Mouse (Mus musculus): ENCODE data around the gene Ush2a.

Gene Ush2a

DNA sequence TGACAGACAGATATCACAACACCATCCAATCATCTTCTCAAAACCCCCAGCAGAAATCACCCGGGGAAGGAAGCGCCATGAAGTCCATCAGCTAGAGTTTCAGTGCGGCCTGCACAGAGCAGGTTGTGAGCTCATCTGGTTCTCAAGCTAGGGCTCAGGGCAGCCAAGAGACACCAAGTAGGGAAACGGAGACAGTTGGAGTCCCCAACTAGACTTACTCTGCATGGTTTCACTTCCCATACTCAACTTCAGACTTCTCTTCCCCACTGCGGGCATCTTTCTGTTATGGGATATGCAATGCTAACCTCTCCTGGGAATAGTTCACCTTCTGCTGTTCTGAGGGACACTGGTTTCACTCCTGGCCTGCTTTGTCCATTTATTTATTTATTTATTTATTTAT, 277.8 kb downstream of the Ush2a start:
- in situ Hi-C loops (cut with MboI; ENCODE audit: low sequenced_read_pairs): no loop called here

DNA sequence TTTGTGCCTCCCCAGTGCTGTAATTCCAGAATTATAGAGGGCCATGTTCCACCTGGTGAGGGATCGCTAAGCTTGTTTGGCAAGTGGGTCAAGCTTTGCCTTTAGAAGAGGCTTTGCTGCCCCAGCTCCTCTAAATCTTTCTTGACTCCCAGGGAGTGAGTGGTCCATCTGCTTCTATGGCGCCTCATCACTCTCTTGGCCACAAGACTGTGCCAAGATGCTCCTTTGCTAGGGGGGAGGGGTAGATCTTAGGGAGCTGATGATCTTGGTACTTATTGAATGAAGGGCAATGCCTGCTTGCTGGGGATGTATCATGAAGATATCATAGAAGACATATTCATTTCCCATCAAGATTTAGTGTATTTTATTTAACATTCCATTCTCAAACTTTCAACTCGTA, 279.7 kb downstream of the Ush2a start:
- in situ Hi-C loops (cut with MboI; ENCODE audit: low sequenced_read_pairs): no loop called here

DNA sequence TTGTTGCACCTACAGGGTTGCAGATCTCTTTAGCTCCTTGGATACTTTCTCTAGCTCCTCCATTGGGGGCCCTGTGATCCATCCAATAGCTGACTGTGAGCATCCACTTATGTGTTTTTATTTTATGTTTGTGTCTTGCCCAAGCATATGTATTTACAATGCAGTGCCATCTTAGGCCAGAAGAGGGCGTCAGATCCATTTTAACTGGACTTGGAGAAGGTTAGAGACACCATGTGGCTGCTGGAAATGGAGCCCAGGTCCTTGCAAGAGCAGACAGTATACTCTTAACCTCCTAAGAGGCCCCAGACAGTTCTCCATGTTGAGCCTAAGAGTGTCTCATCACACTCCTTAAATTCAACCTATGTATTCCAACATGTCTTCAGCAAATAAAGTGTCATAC, 281.5 kb downstream of the Ush2a start:
- in situ Hi-C loops (cut with MboI; ENCODE audit: low sequenced_read_pairs): no loop called here

DNA sequence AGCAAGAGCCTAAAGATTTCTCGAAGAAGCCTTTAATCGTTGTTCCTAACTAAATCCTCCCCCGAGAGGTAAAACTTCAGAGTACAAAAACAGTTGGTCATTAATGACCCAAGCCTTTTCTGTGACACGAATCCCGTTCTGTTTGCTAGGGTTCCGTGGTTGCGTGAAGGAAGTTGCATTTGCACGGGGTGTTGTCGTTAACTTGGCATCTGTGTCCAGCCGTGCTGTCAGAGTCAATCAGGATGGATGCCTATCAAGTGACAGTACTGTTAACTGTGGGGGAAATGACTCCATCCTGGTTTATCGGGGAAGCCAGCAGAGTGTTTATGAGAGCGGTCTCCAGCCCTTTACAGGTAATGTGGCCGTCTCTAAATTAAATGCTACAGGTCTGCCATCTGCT, 287.9 kb downstream of the Ush2a start:
- in situ Hi-C loops (cut with MboI; ENCODE audit: low sequenced_read_pairs): no loop called here

DNA sequence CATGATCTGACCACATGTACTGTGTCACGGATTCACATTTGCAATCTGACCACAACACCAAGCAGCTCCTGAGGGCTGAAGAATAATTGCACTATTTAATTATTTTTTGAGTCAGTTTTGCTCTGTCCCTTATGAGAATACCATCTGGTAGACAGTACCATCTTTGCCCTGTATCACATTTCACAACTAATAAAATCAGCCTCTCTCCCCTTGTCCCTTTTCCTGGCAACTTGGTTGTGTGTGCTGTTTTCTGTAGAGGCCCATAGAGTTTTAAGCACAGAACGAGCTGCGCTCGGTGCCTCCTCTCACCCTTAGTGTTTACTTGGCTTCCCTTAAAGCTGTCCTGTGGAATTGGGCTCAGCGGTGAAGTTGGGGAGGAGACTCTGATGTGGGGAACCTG, 290.0 kb downstream of the Ush2a start:
- in situ Hi-C loops (cut with MboI; ENCODE audit: low sequenced_read_pairs): no loop called here

- in situ Hi-C loops (cut with MboI; ENCODE audit: low sequenced_read_pairs): no loop called here
Observed at GRCm38 (mm10) chr1:188558911-188559310, 297.1 kb downstream of the Ush2a start.

- in situ Hi-C loops (cut with MboI; ENCODE audit: low sequenced_read_pairs): no loop called here
Observed at GRCm38 (mm10) chr1:188566229-188566628, 304.4 kb downstream of the Ush2a start.

DNA sequence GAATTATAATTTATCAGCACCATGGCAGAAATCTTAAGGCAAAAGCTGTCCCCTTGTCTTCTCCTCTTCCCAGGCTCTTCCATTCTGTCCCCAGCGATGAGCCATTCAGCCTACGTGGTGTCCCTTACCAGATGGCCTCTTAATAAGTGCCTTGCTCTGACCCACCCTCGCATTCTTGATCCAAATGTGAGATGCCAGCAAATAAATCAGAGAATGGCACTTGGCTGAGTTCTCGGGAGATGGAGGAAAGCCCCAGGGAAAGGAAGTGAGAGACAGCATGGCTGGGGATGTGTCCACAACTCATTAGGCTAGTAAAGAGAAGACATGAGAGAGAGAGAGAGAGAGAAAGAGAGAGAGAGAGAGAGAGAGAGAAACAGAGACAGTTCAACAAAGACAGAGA, 305.7 kb downstream of the Ush2a start:
- in situ Hi-C loops (cut with MboI; ENCODE audit: low sequenced_read_pairs): no loop called here

GRCm38 (mm10) chr1:188568295-188568961, 306.6 kb downstream of the Ush2a start:
- in situ Hi-C loops (cut with MboI; ENCODE audit: low sequenced_read_pairs): no loop called here

DNA sequence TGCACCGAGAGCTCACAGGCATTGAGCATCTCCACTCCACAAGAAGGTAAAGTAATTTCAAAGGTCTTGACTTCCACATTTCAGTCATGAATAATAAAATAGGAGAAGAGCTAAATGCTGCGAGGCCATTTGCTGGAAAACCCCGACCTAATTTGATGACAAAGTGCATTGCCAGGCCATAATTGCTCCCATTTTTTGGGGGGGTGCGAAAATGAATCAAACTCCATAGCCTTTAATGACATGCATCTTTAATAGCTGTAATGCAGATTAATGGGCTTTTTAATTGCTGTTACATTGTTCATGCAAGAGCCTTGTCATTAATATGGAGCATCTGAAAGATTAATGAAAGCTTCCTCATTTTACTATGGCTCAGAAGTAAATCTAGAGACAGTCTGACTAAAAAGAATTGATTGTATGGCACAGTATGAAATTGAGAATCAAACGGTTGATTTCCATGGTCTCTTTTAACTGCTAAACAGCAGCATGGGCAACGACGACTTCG, 314.5 kb downstream of the Ush2a start:
- in situ Hi-C loops (cut with MboI; ENCODE audit: low sequenced_read_pairs): no loop called here

DNA sequence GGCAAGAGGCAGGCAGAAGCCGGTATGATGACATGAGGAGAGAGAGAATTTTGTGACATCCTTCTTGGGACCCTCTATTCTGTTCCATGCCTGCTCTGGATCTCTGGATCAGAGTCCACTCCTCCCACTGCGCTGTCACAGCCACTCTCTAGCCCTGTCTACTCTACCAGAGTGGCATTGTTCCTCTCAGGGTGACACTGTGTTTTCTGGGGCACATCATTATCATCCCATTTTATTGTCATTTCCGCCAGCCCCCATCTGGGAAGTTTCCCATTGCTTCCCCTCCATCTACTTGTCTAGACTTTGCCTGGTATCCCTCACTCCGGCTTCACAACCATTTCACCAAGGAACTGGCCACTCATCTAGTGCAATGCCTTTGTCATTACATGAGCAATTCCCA, 315.6 kb downstream of the Ush2a start:
- in situ Hi-C loops (cut with MboI; ENCODE audit: low sequenced_read_pairs): no loop called here

GRCm38 (mm10) chr1:188581136-188581535, 319.3 kb downstream of the Ush2a start:
- in situ Hi-C loops (cut with MboI; ENCODE audit: low sequenced_read_pairs): no loop called here

DNA sequence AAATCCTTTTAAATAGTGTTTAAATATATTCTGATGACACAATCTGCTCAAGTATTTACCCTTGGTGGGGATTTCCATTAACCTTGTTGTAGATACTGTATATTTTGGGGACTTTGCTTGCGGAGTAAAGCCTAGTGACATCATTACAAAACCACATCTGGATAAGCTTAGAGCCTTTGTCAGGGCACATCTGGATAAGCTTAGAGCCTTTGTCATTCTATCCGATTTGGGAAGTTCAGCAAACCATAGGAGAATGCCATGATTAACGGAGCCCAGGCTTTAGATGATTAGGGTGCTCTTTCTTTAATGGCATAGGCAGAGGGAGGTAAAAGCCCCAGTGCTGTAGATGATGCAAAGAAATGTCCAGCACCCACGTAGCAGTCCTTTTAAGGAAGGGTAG, 333.4 kb downstream of the Ush2a start:
- in situ Hi-C loops (cut with MboI; ENCODE audit: low sequenced_read_pairs): no loop called here

GRCm38 (mm10) chr1:188598052-188598451, 336.2 kb downstream of the Ush2a start:
- in situ Hi-C loops (cut with MboI; ENCODE audit: low sequenced_read_pairs): no loop called here

DNA sequence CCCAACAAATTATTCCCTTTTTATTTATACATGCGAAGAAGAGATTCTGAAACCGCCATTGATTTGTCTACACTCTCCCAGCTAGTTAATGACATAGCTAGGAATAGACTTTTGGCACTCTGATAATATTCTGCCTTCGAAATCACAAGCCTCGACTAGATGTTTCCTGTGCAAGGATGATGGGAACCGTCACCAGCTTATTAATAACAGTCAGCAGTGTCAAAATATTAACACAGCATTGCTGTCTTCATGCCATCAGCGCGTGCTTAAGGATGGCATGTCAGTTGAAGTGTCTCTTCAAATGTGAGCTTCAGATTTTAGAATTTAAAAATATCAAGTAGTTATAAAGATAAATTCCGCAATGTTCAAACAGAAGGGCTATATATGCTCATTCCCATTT, 337.3 kb downstream of the Ush2a start:
- in situ Hi-C loops (cut with MboI; ENCODE audit: low sequenced_read_pairs): no loop called here

GRCm38 (mm10) chr1:188606450-188606849, 344.6 kb downstream of the Ush2a start:
- in situ Hi-C loops (cut with MboI; ENCODE audit: low sequenced_read_pairs): no loop called here

- in situ Hi-C loops (cut with MboI; ENCODE audit: low sequenced_read_pairs): no loop called here
Observed at GRCm38 (mm10) chr1:188616547-188616946, 354.7 kb downstream of the Ush2a start.

DNA sequence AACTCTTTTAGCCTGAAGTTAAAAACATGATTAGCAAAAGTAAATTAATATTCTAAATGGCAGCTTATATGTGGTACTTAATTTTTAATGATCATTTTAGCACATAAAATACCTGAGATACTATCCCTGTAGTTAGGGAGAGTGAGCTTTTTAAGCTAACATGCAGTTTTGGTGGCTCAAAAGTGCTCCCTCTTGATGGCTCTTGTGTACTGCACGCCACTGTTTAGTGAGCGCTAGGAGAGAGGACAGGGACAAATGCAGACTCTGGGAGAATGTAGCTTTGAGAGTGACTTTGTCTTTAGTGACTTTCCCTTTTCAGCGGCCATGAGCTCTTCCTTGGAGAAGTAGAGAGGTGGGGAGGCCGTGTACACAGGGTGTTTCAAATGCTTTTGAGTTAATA, 371.9 kb downstream of the Ush2a start:
- in situ Hi-C loops (cut with MboI; ENCODE audit: low sequenced_read_pairs): no loop called here

DNA sequence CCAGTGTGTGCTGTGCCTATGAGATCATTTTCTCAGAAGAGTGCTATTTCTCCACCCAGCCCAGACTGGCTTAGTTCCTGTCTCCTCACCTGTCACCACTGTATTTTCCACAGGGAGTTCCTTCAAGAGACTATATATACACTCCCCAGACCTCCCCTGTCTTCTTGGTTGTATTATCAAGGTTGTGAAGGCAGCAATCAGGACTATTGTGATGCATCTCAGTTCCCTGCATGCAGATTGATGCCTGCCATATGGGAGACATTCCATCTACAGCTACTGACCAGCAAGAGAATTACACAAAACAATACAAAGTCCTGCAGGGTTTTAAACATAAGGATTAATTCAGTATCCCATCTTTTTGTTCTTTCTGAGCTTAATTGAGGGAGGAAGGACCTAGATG, 377.8 kb downstream of the Ush2a start:
- in situ Hi-C loops (cut with MboI; ENCODE audit: low sequenced_read_pairs): no loop called here

- in situ Hi-C loops (cut with MboI; ENCODE audit: low sequenced_read_pairs): no loop called here
Observed at GRCm38 (mm10) chr1:188643156-188643555, 381.3 kb downstream of the Ush2a start.

DNA sequence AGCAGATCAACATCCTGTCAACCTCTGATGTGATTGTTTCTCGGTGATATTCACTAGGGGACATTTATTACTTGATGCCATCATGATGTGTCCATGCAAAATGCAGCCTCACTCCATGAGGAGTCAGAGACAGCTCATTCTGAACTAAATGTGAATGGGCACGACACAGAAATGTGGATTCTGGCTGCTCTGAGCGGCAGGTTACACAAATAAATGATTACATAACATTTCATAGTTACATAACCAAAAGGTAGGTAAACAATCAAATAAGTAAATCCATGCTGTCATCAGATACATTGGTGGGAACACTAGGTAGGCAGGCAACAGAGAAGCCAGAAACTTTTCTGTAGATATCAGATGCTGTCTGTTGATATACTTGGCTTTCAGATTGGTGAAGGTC, 391.2 kb downstream of the Ush2a start:
- in situ Hi-C loops (cut with MboI; ENCODE audit: low sequenced_read_pairs): no loop called here

DNA sequence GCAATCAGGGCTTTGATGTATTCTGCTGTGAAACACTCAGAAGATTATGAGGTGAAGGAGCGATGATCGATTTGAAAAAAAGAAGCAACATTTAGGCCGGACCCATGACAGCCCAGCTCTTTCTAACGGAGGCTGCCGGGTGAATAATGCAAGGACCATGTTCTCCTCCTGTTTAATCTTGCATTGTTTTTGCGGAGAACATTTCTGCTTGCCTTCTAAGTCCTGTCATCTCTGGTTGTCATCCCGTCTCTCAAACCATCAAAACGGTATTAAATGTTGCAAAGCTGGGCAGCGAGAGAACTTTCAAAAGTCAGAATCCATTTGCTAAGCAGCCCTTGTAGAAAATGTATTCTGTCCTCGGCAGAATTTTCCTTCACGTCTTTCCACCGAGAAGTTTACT, 394.3 kb downstream of the Ush2a start:
- in situ Hi-C loops (cut with MboI; ENCODE audit: low sequenced_read_pairs): no loop called here

DNA sequence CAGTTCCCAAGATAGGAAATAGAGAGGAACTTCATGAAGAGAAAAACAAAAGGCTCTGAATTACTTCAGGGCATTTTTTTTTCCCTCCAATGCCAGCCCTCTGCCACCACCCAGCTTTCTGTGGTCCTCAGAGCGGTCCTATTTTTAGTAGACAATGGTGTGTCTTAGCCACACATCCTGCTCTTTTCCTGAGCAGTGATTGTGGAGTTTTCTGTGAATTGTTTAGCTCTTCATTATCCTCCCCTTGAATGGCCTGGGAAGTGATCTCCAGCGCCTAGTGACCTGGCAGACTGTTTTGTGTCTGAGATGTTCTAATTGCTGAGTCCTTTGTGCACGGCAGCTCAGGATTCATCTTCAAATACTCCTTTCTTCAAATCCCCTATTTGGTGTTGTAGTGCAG, 397.3 kb downstream of the Ush2a start:
- in situ Hi-C loops (cut with MboI; ENCODE audit: low sequenced_read_pairs): no loop called here

Measured in CH12F3 (cell line).